Mouse (Mus musculus) kidney, postnatal 36 days (tissue): ENCODE measurements around the gene Cyp51.
A peak's percentile ranks its signal among the peaks of the same experiment; 100 is the strongest.
"Not testable (repeated sequence)": the region's sequence is repeated elsewhere in the genome, so short reads cannot be mapped to it uniquely, and the experiment has no call there.

Experiments used
- DNase-seq, 2 experiments: peaks; one replicate each; pipeline ENCODE4 v3.0.0; 2021 to 2022; ENCODE audit warnings: mixed read lengths in 2 of 2

Cyp51 gene

GRCm38 (mm10) chr5:4104341-4105040, at the start of gene Cyp51:
Cyp51 (minus strand) TSS chr5:4104746.
- peak; percentile 91 to 93 for DNase-seq

GRCm38 (mm10) chr5:4112570-4113098, 8.1 kb upstream of the Cyp51 start:
- no peak for DNase-seq

GRCm38 (mm10) chr5:4107056-4107455, 2.5 kb upstream of the Cyp51 start:
- DNase-seq: not testable (repeated sequence)

- no peak for DNase-seq
These were observed 1.2 kb upstream of the Cyp51 start for GRCm38 (mm10) chr5:4105651-4106186.

- peak in 1 of 2 experiments; percentile 14 for DNase-seq
These were observed 763 bp downstream of the Cyp51 start for GRCm38 (mm10) chr5:4103626-4104340.

- no peak for DNase-seq
These were observed 2.8 kb downstream of the Cyp51 start for GRCm38 (mm10) chr5:4101770-4102169.

- DNase-seq: no peak
These were observed 3.5 kb downstream of the Cyp51 start for GRCm38 (mm10) chr5:4101031-4101430.

- DNase-seq: peak; percentile 54 to 55
These were observed 10.1 kb downstream of the Cyp51 start for GRCm38 (mm10) chr5:4094471-4094870.

GRCm38 (mm10) chr5:4088190-4088589, 16.4 kb downstream of the Cyp51 start:
- no peak for DNase-seq

GRCm38 (mm10) chr5:4086309-4086708, 18.2 kb downstream of the Cyp51 start:
- peak; percentile 50 to 78 for DNase-seq

- DNase-seq: no peak
These were observed 19.6 kb downstream of the Cyp51 start for GRCm38 (mm10) chr5:4084948-4085347.

- no peak for DNase-seq
These were observed 23.0 kb downstream of the Cyp51 start for GRCm38 (mm10) chr5:4081513-4081912.

GRCm38 (mm10) chr5:4080861-4081260, 23.7 kb downstream of the Cyp51 start:
- DNase-seq: peak in 1 of 2 experiments; percentile 32

- DNase-seq: no peak
These were observed 25.5 kb downstream of the Cyp51 start for GRCm38 (mm10) chr5:4079086-4079485.

- DNase-seq: no peak
These were observed 37.3 kb downstream of the Cyp51 start for GRCm38 (mm10) chr5:4067203-4067602.

- no peak for DNase-seq
These were observed 38.0 kb downstream of the Cyp51 start for GRCm38 (mm10) chr5:4066476-4067115.

GRCm38 (mm10) chr5:4060313-4060712, 44.2 kb downstream of the Cyp51 start:
- no peak for DNase-seq

- DNase-seq: no peak
These were observed 63.6 kb downstream of the Cyp51 start for GRCm38 (mm10) chr5:4040922-4041321.

- peak; percentile 24 to 42 for DNase-seq
These were observed 64.2 kb downstream of the Cyp51 start for GRCm38 (mm10) chr5:4040372-4040771.

GRCm38 (mm10) chr5:4039351-4039750, 65.2 kb downstream of the Cyp51 start:
- DNase-seq: no peak

- DNase-seq: no peak
These were observed 67.9 kb downstream of the Cyp51 start for GRCm38 (mm10) chr5:4036686-4037085.

GRCm38 (mm10) chr5:4031846-4032245, 72.7 kb downstream of the Cyp51 start:
- DNase-seq: no peak
